Mouse (Mus musculus) left cerebral cortex, postnatal 14 days (tissue): ENCODE measurements around the gene Itga1. TPM values are rescaled to one million over a fixed set of nuclear protein-coding genes. Genes with fewer than 3 reads are reported as not detected.

Source experiments
- DNase-seq, 2 experiments: peaks; one replicate each; pipeline ENCODE4 v3.0.0; 2021 to 2022; ENCODE audit warnings: low spot score in 2 of 2, mixed read lengths in 1 of 2
- intact Hi-C: fragments of 180-260 bp; cut with DNase I; formaldehyde crosslinking; loops from one replicate; pipeline ENCODE4 v1.15.1; 2025
- total RNA-seq, 2 experiments: library from RNA; stranded (reverse); gene quantifications; 2 replicates each; pipeline ENCODE4 v1.2.3; 2021

The Itga1 gene
- total RNA-seq, 2 experiments from 2014 or later, result 11.2 to 14.5 TPM

GRCm38 (mm10) chr13:115071431-115071830, 30.3 kb downstream of the Itga1 start:
- DNase-seq, result no peak
- intact Hi-C loops, result no loop called here

- DNase-seq, result no peak
- intact Hi-C loops, result no loop called here
These were observed 33.8 kb downstream of the Itga1 start for GRCm38 (mm10) chr13:115067968-115068330.

GRCm38 (mm10) chr13:115067324-115067967, 34.3 kb downstream of the Itga1 start:
- intact Hi-C loops, result no loop called here
- no peak for DNase-seq

GRCm38 (mm10) chr13:115057555-115057954, 44.2 kb downstream of the Itga1 start:
- intact Hi-C loops, result no loop called here

GRCm38 (mm10) chr13:115054783-115055182, 47.0 kb downstream of the Itga1 start:
- no peak for DNase-seq
- intact Hi-C loops, result no loop called here

More at GRCm38 (mm10) chr13:115057555-115057954, 44.2 kb downstream of the Itga1 start:
- DNase-seq, result no peak

- intact Hi-C loops, result no loop called here
- DNase-seq, result peak; percentile 59 to 67
These were observed 49.2 kb downstream of the Itga1 start for GRCm38 (mm10) chr13:115052568-115052967.

- intact Hi-C loops, result no loop called here
- DNase-seq, result peak in 1 of 2 experiments; percentile 14
These were observed 50.9 kb downstream of the Itga1 start for GRCm38 (mm10) chr13:115050660-115051559.

GRCm38 (mm10) chr13:115042652-115043051, 59.1 kb downstream of the Itga1 start:
- DNase-seq, result no peak
- intact Hi-C loops, result no loop called here

- DNase-seq, result no peak
- intact Hi-C loops, result no loop called here
These were observed 64.5 kb downstream of the Itga1 start for GRCm38 (mm10) chr13:115037304-115037703.

GRCm38 (mm10) chr13:115035387-115035786, 66.4 kb downstream of the Itga1 start:
- no peak for DNase-seq
- intact Hi-C loops, result no loop called here

- no peak for DNase-seq
- intact Hi-C loops, result no loop called here
These were observed 68.6 kb downstream of the Itga1 start for GRCm38 (mm10) chr13:115033135-115033534.

- no peak for DNase-seq
- intact Hi-C loops, result no loop called here
These were observed 70.4 kb downstream of the Itga1 start for GRCm38 (mm10) chr13:115031177-115032000.

- intact Hi-C loops, result no loop called here
- no peak for DNase-seq
These were observed 76.4 kb downstream of the Itga1 start for GRCm38 (mm10) chr13:115025394-115025793.

GRCm38 (mm10) chr13:115022117-115022787, 79.5 kb downstream of the Itga1 start:
- no peak for DNase-seq
- intact Hi-C loops, result no loop called here

- intact Hi-C loops, result no loop called here
- no peak for DNase-seq
These were observed 80.4 kb downstream of the Itga1 start for GRCm38 (mm10) chr13:115021411-115021810.

- intact Hi-C loops, result no loop called here
- no peak for DNase-seq
These were observed 81.0 kb downstream of the Itga1 start for GRCm38 (mm10) chr13:115020727-115021126.

- DNase-seq, result no peak
- intact Hi-C loops, result no loop called here
These were observed 84.2 kb downstream of the Itga1 start for GRCm38 (mm10) chr13:115017545-115017944.

GRCm38 (mm10) chr13:115011547-115011946, 90.2 kb downstream of the Itga1 start:
- no peak for DNase-seq
- intact Hi-C loops, result no loop called here

GRCm38 (mm10) chr13:115006213-115006835, 95.4 kb downstream of the Itga1 start:
- intact Hi-C loops, result no loop called here
- DNase-seq, result no peak
